Mouse (Mus musculus) thymus, postnatal 10 days (tissue): ENCODE measurements around the gene Ccr4.

Experiments
- DNase-seq, 2 experiments: peaks; one replicate each; pipeline ENCODE4 v3.0.0; 2021; ENCODE audit warnings: low spot score in 2 of 2

The Ccr4 gene

DNA sequence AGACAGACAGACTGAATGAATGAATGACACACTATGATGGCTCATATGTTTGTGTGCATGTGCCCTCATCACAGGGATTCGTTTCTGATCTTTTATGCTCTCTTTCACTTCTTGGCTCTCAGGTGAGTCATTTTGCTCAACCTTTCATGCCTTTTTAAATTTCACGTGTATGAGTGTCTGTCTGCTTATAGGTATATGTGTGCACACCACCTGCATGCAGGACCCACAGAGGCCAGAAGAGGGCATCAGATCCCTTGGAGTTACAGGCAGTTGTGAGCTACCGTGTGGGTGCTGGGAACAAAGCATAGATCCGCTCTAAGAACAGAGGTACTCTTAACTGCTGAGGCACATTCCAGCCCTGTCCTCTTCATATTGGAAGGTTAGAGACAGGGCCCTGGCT, 36.0 kb downstream of the Ccr4 start:
- no peak for DNase-seq

DNA sequence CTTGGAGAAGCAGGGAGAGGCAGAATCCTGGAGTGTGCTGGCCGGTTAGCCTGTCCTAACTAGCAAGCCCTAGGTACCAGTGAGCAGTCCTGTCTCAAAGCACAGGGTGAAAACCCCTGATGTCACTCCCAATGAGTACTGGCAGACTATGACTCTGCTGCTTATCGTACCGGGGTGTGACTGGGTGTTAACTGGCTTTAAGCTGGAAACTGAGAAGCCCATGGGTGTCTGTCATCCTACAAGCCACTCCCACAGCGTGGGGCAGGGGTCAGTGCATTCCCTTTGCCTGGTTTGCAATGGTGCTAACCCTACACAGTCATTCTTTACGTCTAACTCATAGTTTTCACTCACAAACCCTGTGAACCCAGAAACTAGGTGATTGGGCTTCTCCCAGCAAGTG, 36.5 kb downstream of the Ccr4 start:
- DNase-seq = no peak

DNA sequence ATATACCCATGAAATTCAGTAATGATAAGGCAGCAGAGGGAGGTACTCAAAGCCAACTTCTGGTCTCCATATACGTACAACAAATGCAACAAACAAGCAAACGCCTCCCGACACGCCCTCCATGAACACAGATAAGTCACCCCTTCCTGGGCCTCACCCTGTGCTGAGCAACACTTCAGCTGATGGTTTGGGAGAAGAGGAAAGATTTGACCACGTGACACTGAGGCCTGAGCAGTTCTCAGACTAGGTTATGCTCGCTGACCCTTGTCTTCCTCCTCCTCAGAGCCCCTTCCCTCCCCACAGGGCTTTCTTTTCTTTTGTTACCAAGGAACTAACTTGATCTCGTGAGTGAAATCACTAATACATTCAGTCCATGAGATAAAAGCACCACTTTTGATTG, 37.8 kb downstream of the Ccr4 start:
- no peak for DNase-seq

DNA sequence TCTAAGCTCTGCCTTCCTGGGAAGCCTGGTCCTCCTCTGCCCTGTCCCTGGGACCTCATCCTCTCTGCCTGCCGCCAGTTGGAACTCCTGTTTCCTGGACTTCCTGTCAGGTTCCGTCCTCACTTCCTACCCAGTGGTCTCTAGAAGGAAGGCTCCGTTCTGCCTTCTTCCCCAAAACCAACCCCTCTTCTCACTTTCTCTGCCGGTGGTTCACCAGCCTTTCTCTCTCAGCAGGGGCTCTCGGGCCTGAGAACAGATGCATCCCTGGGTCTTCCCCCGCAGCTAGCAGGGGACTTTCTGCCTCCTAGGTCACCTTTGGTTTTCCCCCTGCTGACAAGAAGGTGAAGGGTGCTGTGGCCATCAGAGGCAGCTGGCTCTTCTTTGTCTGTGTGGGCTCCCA, 39.3 kb downstream of the Ccr4 start:
- DNase-seq = no peak

DNA sequence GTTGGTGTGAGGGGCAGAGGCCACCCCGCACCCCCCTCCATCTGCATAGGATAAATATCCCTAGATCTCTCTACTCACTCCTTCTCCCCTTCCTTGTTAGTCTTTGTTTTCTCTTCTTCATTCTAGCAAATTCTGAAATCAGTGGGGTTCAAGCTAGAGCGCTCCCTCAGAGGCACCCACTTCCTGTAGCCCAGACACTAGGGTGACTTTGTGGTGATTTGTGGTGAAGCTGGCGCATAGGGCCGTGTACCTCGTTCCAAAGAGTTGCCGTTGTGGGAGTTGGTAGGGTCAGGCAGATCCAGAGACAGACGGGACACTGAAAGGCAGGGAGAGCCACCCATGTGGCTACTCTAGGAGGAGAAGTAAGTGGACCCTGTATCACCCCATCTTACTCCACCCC, 42.1 kb downstream of the Ccr4 start:
- no peak for DNase-seq

DNA sequence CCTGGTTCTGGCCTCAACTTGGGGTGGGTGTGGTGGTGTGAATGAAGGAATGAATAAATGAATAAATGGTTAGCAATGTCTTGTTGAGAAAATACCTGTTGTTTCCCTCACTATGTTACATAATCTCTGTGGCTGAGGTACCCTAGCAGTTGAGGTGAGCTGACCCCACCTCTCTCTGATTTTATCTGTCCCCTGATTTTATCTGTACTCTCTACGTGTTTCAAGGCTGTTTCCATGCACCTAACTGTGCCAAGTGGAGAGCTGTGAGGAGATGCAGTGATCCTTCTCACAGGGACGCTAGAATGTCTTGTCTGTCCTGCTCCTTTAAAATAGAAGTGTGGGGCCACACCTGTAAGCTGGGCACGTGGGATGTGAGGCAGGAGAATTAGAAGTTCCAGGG, 46.3 kb downstream of the Ccr4 start:
- no peak for DNase-seq

DNA sequence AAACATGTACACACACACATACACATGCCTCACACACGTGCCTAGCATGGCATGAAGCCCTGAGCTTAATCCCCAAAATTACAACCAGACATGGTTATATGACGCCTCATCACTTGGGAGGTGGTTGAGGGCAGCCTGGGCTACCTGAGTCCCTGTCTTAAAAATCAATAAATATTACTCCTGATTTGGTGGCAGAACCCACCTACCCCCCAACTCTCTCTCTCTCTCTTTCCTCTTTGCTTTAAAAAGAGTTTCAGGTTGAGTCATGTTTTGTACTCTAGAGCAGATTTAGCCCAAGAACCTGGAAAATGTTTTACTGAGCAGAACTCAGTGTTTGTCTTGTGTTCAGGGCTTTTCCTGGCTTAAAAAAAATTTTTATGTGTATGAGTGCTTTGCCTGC, 49.3 kb downstream of the Ccr4 start:
- no peak for DNase-seq

DNA sequence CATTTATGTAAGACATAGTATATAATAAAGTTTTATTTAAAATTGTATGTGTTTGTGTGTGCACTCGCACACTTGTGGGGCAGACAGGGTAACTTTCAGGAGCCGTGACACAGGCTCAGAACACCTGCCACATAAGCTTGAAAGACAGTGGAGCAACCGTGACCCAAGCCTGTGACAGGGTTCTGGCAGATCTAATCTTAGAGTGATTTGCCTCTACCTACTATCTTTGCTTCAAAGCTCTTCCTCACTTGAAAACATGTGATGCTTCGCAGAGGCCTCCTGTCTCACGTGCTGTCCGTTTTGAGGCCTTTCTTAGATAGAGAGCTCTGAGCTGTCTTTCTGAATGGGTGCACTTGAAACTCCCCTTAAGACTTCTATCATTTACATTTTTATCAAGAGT, 52.3 kb downstream of the Ccr4 start:
- DNase-seq = peak; percentile 53 to 60

DNA sequence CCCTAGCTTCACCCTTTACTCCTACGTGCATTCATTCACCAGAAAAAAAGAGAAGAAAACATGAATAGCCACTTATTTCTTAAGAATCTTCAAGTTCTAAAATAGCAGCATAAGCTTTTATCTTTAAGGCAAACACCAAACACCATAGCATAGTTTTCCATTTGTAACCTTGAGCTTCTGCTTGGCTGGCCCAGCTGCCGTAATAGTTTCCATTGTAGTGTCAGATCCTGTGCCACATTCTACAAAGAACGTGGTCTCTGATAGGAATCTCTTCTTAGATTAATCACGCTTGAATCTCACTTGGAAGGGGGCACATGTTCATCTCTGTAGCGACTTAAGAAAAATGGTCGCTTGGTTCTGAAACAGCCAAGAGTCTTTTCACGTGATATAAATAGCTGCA, 53.1 kb downstream of the Ccr4 start:
- DNase-seq = no peak

DNA sequence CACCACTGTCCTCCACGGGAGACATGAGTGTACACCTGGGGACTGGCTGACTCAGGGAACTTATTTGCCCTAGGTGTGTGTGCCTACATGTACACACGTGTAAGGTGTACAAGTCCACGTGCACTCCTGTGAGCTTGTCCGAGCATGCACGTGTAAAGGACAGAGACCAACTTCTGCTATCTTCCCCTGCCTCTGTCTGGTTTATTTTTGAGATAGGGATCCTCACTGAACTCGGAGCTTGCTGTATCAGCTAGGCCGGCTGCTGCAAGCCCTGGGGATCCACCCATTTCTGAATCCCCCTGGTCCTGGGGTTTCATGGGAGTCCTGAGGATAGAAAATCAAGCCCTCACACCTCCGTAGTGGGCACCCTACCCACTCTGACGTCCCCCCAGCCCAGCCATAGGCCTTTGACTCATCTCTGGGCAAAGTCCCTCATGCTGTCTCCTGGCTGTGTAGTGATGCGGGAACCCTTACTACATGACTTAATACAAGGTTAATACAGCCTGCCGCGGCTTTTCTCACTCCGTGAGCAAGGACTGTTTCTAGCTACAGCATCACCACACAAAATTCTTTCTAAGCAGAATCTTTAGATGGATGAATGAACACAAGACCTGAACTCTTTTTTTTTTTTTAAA, 55.5 kb downstream of the Ccr4 start:
- no peak for DNase-seq

DNA sequence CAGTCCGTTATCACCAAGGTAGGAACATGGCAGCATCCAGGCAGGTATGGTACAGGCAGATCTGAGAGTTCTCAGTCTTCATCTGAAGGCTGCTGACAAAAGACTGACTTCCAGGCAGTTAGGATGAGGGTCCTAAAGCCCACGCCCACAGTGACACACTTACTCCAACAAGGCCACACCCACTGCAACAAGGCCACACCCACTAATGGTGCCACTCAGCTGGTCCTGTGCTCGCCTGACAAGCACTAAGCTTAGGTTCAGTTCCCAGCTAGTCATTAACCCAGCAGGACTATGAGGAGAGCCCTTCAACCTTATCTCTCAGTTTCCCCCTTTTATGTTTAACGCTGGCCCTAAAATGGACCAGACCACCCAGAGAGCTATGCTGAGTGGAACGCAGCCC, 56.0 kb downstream of the Ccr4 start:
- no peak for DNase-seq

DNA sequence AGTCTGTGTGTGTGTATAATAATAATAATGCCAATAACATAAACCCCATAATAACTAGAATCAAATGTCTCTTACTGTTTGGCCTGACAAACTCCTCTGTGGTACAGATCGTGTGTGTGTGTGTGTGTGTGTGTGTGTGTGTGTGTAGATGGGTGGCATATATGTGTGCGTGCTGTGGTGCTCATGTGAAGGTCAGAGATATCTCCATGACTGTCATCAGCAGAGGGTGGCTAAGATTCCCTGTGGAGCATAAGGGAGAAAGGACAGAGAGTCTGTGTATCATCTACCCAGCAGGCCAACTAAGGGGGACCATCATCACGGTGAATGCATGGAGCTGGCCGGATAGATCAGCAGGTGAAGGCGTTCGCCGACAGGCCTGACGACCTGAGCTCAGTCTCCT, 57.8 kb downstream of the Ccr4 start:
- DNase-seq = no peak

DNA sequence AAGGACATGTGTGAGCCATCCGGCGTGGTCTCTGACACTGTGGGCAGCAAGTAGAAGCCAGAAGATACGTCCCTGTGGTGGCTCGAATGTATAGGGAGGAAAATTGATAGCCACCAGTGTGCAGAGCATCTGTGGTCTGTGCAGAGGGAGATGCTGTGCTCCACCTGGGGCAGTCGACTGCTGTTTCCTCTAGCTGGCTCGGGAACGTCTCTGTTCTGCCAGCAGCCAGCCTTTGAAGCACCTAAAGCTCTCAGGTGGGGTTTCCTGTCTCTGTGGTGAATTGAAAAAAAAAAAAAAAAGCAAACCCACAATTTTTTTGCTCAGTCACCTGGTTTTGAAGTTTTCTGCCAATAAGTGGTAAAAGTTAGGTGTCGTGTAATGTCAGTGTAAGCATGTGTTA, 61.4 kb downstream of the Ccr4 start:
- DNase-seq = peak; percentile 78 to 87

DNA sequence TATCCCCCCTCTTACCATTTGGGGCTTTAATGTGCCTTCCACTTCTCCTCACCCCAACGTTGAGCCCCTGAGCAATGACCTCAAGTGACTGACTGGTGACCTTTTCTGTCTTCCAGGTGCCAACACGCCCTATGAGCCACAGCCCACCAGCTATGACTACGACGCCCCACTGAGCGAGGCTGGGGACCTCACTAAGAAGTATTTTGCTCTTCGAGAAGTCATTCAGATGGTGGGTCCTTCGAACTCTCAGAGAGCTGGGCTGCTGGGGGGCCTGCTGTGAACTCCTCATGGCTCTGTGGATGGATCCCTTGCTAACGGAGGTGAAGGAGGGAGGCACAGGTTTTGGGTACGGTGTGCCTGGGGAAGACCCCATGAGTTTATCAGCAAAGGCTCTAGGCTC, 61.8 kb downstream of the Ccr4 start:
- DNase-seq = peak; percentile 38 to 44

DNA sequence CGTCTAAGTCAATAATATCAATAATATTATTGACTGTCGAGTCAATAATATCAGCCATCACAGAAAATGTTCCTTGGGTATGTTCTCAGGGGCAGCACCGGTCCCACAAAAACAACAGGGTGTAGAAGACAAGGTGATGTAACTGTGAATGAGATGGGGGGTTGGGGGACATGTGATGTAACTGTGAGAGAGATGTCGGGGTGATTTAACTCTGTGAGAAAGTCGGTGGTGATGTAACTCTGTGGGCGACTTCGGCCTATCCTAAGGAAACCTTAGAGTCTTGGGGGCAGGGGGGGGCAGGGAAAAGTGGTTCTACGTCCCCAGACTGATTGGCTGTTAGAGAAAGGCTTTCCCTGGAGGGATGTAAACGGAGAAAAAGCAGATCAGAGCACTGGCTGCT, 62.5 kb downstream of the Ccr4 start:
- no peak for DNase-seq

DNA sequence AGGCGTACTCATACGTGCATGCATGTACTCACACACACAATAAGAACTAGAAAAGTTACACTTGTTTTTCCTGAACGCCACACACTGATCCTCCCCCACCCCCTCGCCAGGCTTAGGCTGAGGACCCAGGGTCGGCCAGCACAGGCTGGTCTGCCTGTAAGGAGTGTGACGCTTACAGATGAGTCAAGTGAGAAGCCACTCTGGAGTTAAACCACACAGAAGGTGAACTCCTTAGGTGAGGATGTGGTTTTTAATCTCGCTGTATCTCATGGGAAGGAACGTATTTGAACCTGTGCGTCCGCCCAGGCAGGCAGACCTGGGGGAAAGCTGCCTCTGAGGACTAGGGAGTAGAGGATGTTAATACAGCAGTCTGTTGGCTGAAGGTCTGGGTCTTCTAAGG, 64.2 kb downstream of the Ccr4 start:
- DNase-seq = peak; percentile 53 to 58
